Mouse (Mus musculus) neutrophil, adult 5-6 weeks (primary cell): ENCODE data around the gene Fat3. TPM values are rescaled to one million over a fixed set of nuclear protein-coding genes. Genes with fewer than 3 reads are reported as not detected.

Experiments
- ATAC-seq: fragments of 151-379, 151-347 bp; 2 replicates; pipeline ENCODE4 v1.8.0; 2017; ENCODE audit warnings: mild to moderate bottlenecking, moderate TSS enrichment; ENCODE audit not compliant: insufficient number of reproducible peaks, poor library complexity, low FRiP score, severe bottlenecking; ENCODE audit errors: extremely low read depth
- total RNA-seq: library from RNA; stranded (forward); fragments of 200-1000 nt; gene quantifications from 2 replicates; pipeline ENCODE4 v1.2.3, GENCODE M21; 2017

Gene Fat3
- under 0.01 and 0.12 TPM in 2 replicates for total RNA-seq

DNA sequence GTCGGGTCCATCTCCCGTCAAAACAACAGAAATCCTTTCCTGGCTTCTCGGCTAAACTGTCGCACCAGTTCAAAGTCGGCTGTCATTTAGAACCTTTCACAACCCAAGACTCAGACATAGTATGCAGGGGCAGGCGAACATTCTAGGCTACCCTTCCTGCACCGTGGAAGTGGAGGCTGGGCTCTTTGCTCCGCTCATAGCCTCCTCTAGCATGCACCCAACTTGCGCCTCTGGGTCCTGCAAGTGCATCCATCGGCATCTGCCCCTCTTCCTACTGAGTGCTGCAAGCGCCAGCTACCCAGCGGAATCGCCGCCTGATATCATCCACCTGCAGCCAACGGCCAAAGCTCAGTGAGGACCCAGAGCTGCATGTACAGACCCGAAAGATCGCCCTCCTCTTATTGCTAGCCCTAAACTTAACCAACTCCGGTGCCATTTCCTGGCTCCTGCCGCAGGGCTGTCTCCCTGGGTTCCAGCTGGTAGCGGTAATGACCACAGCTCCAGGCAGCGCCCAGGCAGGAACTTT, at the start of gene Fat3:
Gene Fat3, minus strand, starts transcription at position 100 of the 526 bp plus-strand sequence.
- ATAC-seq, result no peak

GRCm38 (mm10) chr9:16532884-16533283, 31.8 kb upstream of the Fat3 start:
- no peak for ATAC-seq

DNA sequence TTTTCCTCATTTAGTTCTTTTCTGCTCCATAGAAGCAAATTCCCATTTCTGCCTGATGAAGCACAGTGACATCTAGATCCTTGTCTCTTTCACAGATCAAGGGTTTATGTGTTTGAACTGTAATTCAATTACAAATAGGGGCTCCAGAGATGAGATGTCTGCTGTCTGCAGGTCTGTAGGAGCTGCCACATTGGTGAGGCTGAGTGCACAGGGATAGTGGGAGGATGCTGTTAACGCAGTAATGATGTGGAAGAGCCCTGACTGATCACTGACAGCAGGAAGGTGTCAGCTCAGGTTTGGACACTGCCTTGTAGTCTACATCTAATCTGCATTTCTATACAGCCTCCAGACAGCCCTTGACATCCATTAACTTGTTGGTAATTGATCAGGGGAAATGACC, 16.5 kb upstream of the Fat3 start:
- no peak for ATAC-seq

DNA sequence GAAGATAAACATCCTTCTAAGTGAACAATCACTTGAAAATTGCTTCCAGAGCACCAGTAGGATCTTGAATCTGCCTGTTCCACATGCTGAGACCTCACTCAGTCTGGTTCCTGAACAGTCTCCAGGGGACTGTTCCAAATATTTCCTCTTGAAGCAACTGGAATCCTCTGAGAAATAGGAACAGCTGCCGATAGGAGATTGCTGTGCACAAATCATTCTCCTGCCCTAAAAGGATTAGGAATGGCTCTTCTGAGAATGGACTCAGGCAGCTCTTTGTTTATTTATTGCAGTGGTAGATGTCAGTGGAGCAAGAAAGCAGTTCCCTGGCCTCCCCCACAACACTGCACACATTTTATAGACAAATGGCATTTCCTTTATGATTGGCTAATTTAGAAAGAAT, 10.9 kb upstream of the Fat3 start:
- no peak for ATAC-seq

DNA sequence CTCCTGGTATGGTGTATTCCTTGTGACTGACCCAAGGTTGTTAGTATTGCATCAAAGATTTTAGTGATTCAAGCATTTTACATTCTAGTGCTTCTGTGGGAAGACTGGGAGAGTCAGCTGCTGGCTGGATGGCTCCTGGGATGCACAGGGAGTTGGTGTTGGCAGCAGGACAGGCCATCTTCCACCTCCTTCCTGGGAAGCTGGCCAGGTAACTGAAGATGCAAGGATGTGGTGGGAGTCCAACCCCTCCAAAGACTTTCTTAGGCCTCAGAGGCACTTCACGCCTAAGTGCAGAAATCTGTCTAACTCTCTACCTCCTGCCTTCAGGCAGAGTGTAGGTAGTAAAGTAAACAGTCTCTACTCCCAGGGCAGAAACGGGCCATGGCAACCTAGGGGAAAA, 2.7 kb upstream of the Fat3 start:
- no peak for ATAC-seq

DNA sequence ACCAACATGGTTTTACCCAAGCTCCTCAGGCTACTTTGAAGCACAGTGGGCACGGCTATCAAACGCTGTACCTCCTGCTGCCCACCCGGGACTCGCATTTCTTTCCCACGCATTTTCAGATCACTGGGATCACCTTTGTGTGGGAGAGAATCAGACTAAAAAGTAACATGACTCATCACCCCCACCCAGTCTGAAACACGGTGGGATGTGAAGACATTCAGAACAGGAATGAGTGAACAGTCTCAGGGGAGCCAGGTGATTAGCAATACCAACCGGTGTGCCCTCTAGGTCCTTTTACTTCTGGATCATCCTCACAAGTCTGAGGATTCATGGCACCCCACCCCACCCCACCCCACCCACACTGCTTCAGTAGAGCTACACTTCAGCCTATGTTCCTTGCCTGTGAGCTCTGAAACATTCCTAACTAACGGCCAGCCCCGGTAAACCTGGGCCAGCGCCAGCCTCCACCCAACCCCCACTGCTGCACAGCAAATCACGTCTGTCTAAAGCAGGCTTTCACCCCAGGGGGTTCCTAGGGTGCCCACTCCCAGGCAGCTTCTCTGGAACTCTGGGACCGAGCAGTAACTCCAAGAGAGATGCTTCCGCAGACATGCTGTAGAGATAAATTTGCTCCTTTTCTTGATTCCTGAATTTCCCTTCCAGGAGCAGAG, 1.7 kb upstream of the Fat3 start:
- ATAC-seq, result no peak

GRCm38 (mm10) chr9:16501990-16502672, 1.0 kb upstream of the Fat3 start:
- ATAC-seq, result no peak

DNA sequence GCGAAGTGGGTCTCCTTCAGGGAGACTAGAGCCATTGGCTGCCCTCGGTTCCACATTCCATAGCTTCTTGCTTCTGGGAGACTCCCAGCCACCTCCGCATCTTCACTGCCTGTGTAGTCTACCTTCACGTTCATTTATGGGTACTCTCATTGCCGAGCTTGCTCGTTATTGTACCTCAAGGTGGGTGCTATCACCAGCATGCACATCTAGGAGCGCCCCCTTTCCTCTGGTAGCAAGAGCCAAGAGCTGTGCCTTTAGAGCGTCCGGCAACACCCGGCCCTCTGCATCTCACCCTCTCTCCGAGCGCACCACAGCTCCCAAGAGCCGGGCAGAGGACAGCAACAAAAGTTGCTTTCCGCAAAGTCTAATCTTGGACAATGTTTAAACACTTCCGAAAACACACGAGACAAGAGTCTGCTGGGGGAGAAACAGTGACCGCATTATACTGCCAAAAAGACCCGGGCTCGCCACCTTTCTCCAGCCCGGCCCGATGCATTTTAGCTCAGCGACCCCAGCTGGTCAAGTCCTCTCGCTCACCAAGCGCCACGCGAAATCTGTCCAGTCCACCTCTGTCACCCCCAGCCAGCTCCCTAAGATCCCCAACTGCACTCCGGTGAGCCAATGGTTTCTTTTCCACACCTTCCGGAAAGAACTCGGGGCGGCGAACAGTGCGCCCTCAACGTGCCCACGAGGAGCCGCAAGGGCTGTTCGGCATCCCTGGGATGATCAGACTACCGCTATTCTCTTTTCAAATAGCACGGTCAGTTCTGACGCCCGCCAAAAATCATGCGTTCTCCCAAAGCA, 501 bp downstream of the Fat3 start:
- no peak for ATAC-seq

DNA sequence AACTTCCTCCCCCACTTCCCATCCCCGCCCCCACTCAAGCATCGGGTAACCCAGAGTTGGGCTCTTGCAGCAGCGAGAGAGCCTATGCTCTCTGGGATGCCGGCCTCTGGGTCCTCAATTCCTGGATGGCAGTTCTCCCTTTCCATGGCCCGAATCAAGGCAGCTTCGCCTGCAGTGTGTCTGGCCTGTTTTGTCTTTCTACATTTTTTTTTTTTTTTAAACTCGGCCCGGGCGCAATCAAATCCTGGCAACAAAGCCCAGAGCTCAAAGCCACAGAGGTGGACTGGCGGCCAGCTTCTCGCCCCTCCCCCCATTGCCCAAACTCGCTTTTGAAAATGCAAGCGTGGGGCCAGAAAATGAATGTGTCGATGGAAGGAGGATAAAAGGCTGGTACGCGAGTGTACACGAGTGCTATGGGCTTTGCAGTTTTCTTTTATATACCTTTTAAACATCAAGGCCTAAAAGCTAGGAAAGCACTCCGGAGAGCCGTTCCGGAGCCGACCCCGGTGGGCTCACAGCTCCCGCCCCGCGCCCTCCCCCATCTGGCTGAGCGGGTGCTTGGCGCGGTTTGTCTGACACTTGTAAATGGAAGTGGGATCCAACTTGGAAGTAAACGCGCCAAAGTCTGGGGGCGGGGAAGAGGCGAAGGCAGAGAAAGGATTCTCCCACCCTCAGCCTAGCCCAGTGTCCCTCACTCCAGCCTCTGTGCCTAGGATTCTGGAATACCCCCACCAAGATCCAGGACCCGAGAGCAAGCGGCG, 1.3 kb downstream of the Fat3 start:
- no peak for ATAC-seq

DNA sequence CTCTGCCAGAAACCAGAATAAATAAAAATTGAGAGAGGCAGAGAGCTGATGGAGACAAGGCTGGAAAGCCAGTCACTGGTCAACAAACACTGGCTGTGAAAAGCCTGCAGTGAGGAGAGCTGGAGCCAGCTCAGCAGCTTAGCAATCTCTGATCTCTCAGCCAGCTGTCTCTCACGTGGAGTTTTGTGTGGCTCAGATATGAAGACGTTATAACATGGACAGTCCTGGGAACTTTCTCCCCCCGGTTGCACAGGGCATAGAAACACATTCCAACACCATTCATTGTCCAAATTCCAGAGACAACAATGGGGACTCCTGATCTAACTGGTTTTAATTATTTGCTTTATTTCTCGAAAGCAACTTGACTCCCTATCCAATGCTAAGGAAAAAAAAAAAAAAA, 2.2 kb downstream of the Fat3 start:
- no peak for ATAC-seq

GRCm38 (mm10) chr9:16497361-16497760, 3.7 kb downstream of the Fat3 start:
- ATAC-seq, result no peak

- no peak for ATAC-seq
Observed at GRCm38 (mm10) chr9:16496331-16496730, 4.8 kb downstream of the Fat3 start.

- no peak for ATAC-seq
Observed at GRCm38 (mm10) chr9:16489661-16490060, 11.4 kb downstream of the Fat3 start.

GRCm38 (mm10) chr9:16487565-16487964, 13.5 kb downstream of the Fat3 start:
- ATAC-seq, result no peak

- ATAC-seq, result no peak
Observed at GRCm38 (mm10) chr9:16486229-16486628, 14.9 kb downstream of the Fat3 start.

DNA sequence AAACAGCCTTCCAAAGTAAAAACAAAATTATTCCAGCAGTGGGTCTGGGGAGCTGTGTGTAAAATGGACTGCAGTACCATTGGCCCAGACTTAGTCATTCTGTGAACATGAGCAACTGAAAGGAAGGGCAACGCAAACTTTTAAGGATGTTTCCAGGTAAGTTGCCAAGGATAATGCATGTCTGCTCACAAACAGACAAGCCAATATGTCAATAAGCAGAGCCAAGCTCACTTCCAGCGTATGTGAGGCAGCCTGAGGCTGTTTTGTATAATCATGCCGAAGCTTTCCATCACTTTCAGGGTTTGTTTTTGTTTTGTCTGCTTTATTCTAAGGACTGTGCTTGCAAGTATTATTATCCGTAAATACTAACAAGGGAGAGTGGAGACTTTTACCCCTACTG, 15.9 kb downstream of the Fat3 start:
- ATAC-seq, result no peak

GRCm38 (mm10) chr9:16484765-16485164, 16.3 kb downstream of the Fat3 start:
- ATAC-seq, result no peak

GRCm38 (mm10) chr9:16461491-16461890, 39.6 kb downstream of the Fat3 start:
- ATAC-seq, result no peak

DNA sequence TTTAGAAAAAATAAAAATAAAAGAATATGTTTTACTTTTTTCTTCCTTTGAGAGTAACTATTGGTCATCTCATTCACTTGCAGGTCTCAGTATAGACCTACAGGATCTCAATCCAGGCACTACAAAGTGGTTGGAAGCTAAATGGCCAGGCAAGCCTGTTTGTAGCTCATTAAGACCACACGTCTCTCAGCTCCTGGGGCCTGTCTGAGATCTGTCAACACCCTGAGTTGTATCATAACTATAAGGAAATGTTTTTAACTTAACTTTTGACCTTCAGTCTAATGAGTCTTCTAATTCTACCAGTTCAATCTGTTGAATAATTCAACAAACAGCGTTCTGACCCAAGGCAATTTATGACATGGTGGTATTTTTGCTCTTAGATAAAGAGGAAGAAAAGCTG, 40.5 kb downstream of the Fat3 start:
- no peak for ATAC-seq
